Mouse (Mus musculus) forebrain, embryonic 15.5 days (tissue): ENCODE measurements around the gene Ankrd28. TPM values are rescaled to one million over a fixed set of nuclear protein-coding genes. Genes with fewer than 3 reads are reported as not detected.

Experiments used
- ATAC-seq: fragments of 200-750 bp; cut with Nextera tagmentation; replicated peaks from 2 replicates; pipeline ENCODE4 v1.8.0; 2017; ENCODE audit warnings: mild to moderate bottlenecking, moderate TSS enrichment, moderate library complexity
- H3K27ac ChIP-seq: fragments of 300-500 bp; sonication (generic); replicated peaks from 2 replicates; pipeline ENCODE4 v1.5.1; 2015; ENCODE audit warnings: mild to moderate bottlenecking, inconsistent platforms
- H3K27me3 ChIP-seq: fragments of 300-500 bp; sonication (generic); 2 replicates; pipeline ENCODE4 v1.6.1; 2015; ENCODE audit warnings: inconsistent platforms
- H3K36me3 ChIP-seq: fragments of 300-500 bp; sonication (generic); 2 replicates; pipeline ENCODE4 v1.6.1; 2015; ENCODE audit warnings: mild to moderate bottlenecking, inconsistent platforms
- H3K4me1 ChIP-seq: fragments of 300-500 bp; sonication (generic); 2 replicates; pipeline ENCODE4 v1.6.1; 2015; ENCODE audit warnings: inconsistent platforms
- H3K4me2 ChIP-seq: fragments of 300-500 bp; sonication (generic); replicated peaks from 2 replicates; pipeline ENCODE4 v1.6.1; 2015; ENCODE audit warnings: mild to moderate bottlenecking, inconsistent platforms
- H3K4me3 ChIP-seq: fragments of 300-500 bp; sonication (generic); 2 replicates; pipeline ENCODE4 v1.5.1; 2015; ENCODE audit warnings: mild to moderate bottlenecking, inconsistent platforms
- H3K9ac ChIP-seq: fragments of 300-500 bp; sonication (generic); replicated peaks from 2 replicates; pipeline ENCODE4 v1.6.1; 2015; ENCODE audit warnings: mild to moderate bottlenecking, inconsistent platforms
- H3K9me3 ChIP-seq: fragments of 300-500 bp; sonication (generic); 2 replicates; pipeline ENCODE4 v1.6.1; 2016; ENCODE audit warnings: inconsistent platforms
- WGBS: fragments of 180-500 bp; shearing (Covaris S2); methylation state at CpG from one replicate; pipeline ENCODE4 v1.1.7; 2015; ENCODE audit warnings: mixed read lengths; 5-methylcytosine and 5-hydroxymethylcytosine counted together
- polyA plus RNA-seq: library from polyadenylated mRNA; unstranded; fragments of >200 nt; fragmentation: Nextera tagmentation; extraction: Ambion mirVana; gene quantifications from 2 replicates; pipeline ENCODE4 v1.2.1, GENCODE M21; 2015

Gene Ankrd28
- polyA plus RNA-seq, 1 experiment from 2014 or later = 11.6 TPM

GRCm38 (mm10) chr14:31748239-31748873 is 82.1 kb downstream of the Ankrd28 start:
- peaks cover 21% of the 10 kb centered on the region for H3K36me3 ChIP-seq
- ATAC-seq = no peak
- H3K27ac ChIP-seq = no peak overlapping the region
- H3K4me1 ChIP-seq = no peaks in the 10 kb centered on the region
- H3K9me3 ChIP-seq = no peaks in the 10 kb centered on the region
- no peaks in the 10 kb centered on the region for H3K27me3 ChIP-seq
- no peak overlapping the region for H3K9ac ChIP-seq
- WGBS = 40% methylated on average over 6 of the region's 6 CpGs
- H3K4me3 ChIP-seq = no peak overlapping the region
- no peak overlapping the region for H3K4me2 ChIP-seq

DNA sequence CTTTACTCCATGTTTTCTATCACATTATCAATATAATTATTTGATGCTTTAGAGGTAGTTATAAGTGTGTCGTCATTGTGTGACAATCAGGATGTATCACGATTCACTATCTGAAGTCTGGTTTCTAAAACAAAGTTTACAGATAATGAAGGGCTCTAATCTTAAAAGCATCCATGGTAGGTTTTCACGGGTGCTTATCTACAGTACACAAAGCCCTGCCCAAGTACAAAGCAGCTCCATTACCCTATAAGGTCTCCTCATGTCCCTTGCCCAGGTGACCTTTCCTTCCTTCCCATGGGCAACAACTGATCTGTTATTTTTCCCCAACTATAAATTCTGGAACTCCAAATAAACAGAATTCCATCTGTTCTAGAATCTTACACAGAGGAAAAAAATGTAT is 87.9 kb downstream of the Ankrd28 start:
- no peaks in the 10 kb centered on the region for H3K4me1 ChIP-seq
- H3K4me2 ChIP-seq = no peak overlapping the region
- H3K27me3 ChIP-seq = no peaks in the 10 kb centered on the region
- no peak overlapping the region for H3K9ac ChIP-seq
- H3K36me3 ChIP-seq = peaks cover 42% of the 10 kb centered on the region
- no peak overlapping the region for H3K27ac ChIP-seq
- H3K4me3 ChIP-seq = no peak overlapping the region
- WGBS = 93% methylated on average over 3 of the region's 3 CpGs
- no peaks in the 10 kb centered on the region for H3K9me3 ChIP-seq
- ATAC-seq = no peak

- no peak overlapping the region for H3K4me3 ChIP-seq
- no peak overlapping the region for H3K9ac ChIP-seq
- no peak overlapping the region for H3K27ac ChIP-seq
- H3K9me3 ChIP-seq = no peaks in the 10 kb centered on the region
- H3K27me3 ChIP-seq = no peaks in the 10 kb centered on the region
- H3K4me2 ChIP-seq = no peak overlapping the region
- 82% methylated on average over 2 of the region's 2 CpGs for WGBS
- no peak for ATAC-seq
- H3K36me3 ChIP-seq = peaks cover 18% of the 10 kb centered on the region; the same call in 1 of the 2 replicates
- H3K4me1 ChIP-seq = no peaks in the 10 kb centered on the region
Measured at GRCm38 (mm10) chr14:31734811-31735210, 95.6 kb downstream of the Ankrd28 start.

DNA sequence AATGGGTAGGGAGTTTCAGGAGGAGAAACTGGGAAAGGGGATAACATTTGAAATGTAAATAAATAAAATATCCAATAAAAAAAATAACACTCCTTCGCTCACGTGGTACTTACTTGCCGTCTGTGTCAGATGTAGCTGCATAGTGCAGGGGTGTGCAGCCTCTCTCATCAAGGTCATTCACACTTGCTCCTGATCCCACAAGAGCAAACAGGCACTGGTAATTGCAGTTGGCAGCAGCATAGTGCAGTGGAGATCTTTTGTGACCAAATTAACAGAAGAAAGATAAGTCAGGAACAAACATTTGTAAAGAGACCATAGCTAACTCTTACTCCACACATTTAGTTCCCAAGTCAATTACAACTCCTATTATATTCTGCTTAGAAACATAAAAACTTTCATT is 102.9 kb downstream of the Ankrd28 start:
- H3K9ac ChIP-seq = no peak overlapping the region
- H3K4me1 ChIP-seq = no peaks in the 10 kb centered on the region
- ATAC-seq = no peak
- WGBS = 94% methylated on average over 3 of the region's 3 CpGs
- H3K4me3 ChIP-seq = no peak overlapping the region
- no peak overlapping the region for H3K27ac ChIP-seq
- no peaks in the 10 kb centered on the region for H3K27me3 ChIP-seq
- peaks cover 40% of the 10 kb centered on the region for H3K36me3 ChIP-seq
- H3K9me3 ChIP-seq = no peaks in the 10 kb centered on the region
- H3K4me2 ChIP-seq = no peak overlapping the region

- H3K9ac ChIP-seq = no peak overlapping the region
- H3K4me3 ChIP-seq = no peak overlapping the region
- H3K27me3 ChIP-seq = no peaks in the 10 kb centered on the region
- no peak overlapping the region for H3K27ac ChIP-seq
- no peaks in the 10 kb centered on the region for H3K4me1 ChIP-seq
- no peaks in the 10 kb centered on the region for H3K9me3 ChIP-seq
- 53% methylated on average over 1 of the region's 1 CpGs for WGBS
- no peak for ATAC-seq
- H3K36me3 ChIP-seq = peaks cover 53% of the 10 kb centered on the region
- no peak overlapping the region for H3K4me2 ChIP-seq
Measured at GRCm38 (mm10) chr14:31722746-31723145, 107.7 kb downstream of the Ankrd28 start.

- ATAC-seq = no peak
- H3K9me3 ChIP-seq = no peaks in the 10 kb centered on the region
- 71% methylated on average over 3 of the region's 3 CpGs for WGBS
- no peak overlapping the region for H3K27ac ChIP-seq
- no peak overlapping the region for H3K4me2 ChIP-seq
- no peaks in the 10 kb centered on the region for H3K4me1 ChIP-seq
- no peaks in the 10 kb centered on the region for H3K27me3 ChIP-seq
- H3K36me3 ChIP-seq = peaks cover 48% of the 10 kb centered on the region
- H3K4me3 ChIP-seq = no peak overlapping the region
- no peak overlapping the region for H3K9ac ChIP-seq
Measured at GRCm38 (mm10) chr14:31721256-31721655, 109.2 kb downstream of the Ankrd28 start.

DNA sequence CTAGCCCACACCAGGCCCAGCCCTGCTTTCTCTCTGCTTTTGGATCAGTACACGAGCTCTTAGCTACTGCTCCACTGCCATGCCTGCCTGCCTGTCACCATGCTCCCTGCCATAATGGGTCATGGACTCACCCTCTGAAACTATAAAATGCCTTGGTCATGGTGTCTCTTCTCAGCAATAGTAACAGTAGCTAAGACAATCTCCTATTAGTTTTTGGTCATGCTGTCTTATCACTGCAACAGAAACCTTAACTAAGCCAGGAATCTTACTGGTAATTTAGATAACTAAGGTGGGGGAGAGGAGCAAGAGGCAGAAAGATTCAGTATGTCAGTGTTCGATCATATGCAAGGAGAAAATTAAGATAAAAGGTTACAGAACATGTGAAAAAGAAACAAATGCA is 112.1 kb downstream of the Ankrd28 start:
- Histone ChIP-seq H3K4me3 (no peak overlapping the region), H3K36me3 (peaks cover 49% of the 10 kb centered on the region), H3K9ac (no peak overlapping the region), H3K27ac (no peak overlapping the region), H3K4me2 (no peak overlapping the region), H3K4me1 (no peaks in the 10 kb centered on the region), H3K27me3 (no peaks in the 10 kb centered on the region), H3K9me3 (no peaks in the 10 kb centered on the region)
- 94% methylated on average over 2 of the region's 2 CpGs for WGBS
- no peak for ATAC-seq

- 96% methylated on average over 5 of the region's 5 CpGs for WGBS
- no peak overlapping the region for H3K9ac ChIP-seq
- H3K4me3 ChIP-seq = no peak overlapping the region
- no peaks in the 10 kb centered on the region for H3K9me3 ChIP-seq
- no peaks in the 10 kb centered on the region for H3K4me1 ChIP-seq
- H3K4me2 ChIP-seq = no peak overlapping the region
- no peak overlapping the region for H3K27ac ChIP-seq
- H3K36me3 ChIP-seq = peaks cover 51% of the 10 kb centered on the region
- no peak for ATAC-seq
- H3K27me3 ChIP-seq = no peaks in the 10 kb centered on the region
Measured at GRCm38 (mm10) chr14:31717360-31717759, 113.1 kb downstream of the Ankrd28 start.

- Histone ChIP-seq H3K27ac (no peak overlapping the region), H3K27me3 (no peaks in the 10 kb centered on the region), H3K36me3 (peaks cover 54% of the 10 kb centered on the region), H3K9me3 (no peaks in the 10 kb centered on the region), H3K4me2 (no peak overlapping the region), H3K9ac (no peak overlapping the region), H3K4me1 (no peaks in the 10 kb centered on the region), H3K4me3 (no peak overlapping the region)
- no peak for ATAC-seq
Measured at GRCm38 (mm10) chr14:31715669-31716068, 114.8 kb downstream of the Ankrd28 start.

DNA sequence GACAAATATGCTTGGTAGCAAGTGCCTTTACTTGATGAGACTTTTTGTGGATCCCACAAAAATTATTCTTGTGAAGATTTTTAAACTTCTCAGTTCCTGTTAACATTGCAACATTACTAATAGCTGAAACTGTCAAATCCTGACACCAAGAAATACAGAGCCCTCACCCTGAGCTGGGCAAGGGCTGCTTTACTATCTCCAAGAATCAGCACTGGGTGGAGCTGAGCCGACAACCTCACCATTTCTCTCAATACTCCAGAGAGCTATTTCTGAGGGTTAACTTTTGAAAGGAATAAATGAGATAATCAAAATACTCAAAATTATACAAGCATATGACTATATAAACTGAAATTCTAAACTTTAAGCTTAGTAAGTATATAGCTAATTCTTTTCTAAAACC is 121.1 kb downstream of the Ankrd28 start:
- Histone ChIP-seq H3K9me3 (no peaks in the 10 kb centered on the region), H3K27ac (no peak overlapping the region), H3K36me3 (peaks cover 39% of the 10 kb centered on the region), H3K4me2 (no peak overlapping the region), H3K4me3 (no peak overlapping the region), H3K27me3 (no peaks in the 10 kb centered on the region), H3K9ac (no peak overlapping the region), H3K4me1 (no peaks in the 10 kb centered on the region)
- no peak for ATAC-seq
- WGBS = 87% methylated on average over 1 of the region's 1 CpGs

DNA sequence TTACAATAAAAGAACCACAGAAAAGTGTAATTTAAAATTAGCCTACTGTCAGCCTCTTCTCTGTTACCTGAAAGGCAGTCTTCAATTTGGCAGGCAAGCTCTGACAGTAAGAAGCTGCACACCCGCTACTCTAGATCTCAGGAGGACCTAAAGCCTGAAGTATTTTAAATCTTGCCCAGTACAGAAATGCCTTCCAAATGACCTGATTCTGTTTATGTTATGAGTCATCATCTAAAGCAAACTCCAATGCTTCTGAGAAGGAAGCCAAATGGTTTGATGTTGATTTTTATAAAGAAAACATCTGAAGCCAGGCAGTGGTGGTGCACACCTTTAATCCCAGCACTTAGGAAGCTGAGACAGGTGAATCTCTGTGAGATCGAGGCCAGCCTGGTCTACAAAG is 130.1 kb downstream of the Ankrd28 start:
- H3K9me3 ChIP-seq = no peaks in the 10 kb centered on the region
- H3K27ac ChIP-seq = no peak overlapping the region
- WGBS = 92% methylated on average over 2 of the region's 2 CpGs
- ATAC-seq = no peak
- H3K36me3 ChIP-seq = peaks cover 46% of the 10 kb centered on the region
- no peak overlapping the region for H3K4me3 ChIP-seq
- no peaks in the 10 kb centered on the region for H3K27me3 ChIP-seq
- no peak overlapping the region for H3K4me2 ChIP-seq
- no peak overlapping the region for H3K9ac ChIP-seq
- no peaks in the 10 kb centered on the region for H3K4me1 ChIP-seq

DNA sequence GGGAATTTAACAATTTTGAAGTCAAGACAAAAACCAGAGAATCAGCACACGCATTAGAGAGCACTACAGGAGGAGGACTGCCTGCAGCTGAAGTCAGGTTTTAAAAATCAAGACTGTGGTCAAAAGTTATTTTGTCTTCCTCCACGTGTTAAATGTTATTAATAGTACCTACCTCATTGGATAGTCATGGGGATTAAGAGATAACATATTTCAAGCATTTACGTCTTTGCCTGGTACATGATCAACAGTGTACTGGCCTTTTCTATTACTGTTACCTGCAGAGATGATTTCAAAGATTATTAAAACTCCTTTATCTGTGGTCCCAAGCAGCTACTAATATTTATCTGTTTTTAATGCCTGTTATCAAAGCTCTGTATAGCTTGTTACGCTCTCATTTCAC is 132.7 kb downstream of the Ankrd28 start:
- H3K9ac ChIP-seq = no peak overlapping the region
- H3K27me3 ChIP-seq = no peaks in the 10 kb centered on the region
- H3K27ac ChIP-seq = no peak overlapping the region
- H3K9me3 ChIP-seq = no peaks in the 10 kb centered on the region
- 91% methylated on average over 4 of the region's 4 CpGs for WGBS
- H3K4me1 ChIP-seq = no peaks in the 10 kb centered on the region
- no peak for ATAC-seq
- H3K4me2 ChIP-seq = no peak overlapping the region
- no peak overlapping the region for H3K4me3 ChIP-seq
- peaks cover 22% of the 10 kb centered on the region for H3K36me3 ChIP-seq

GRCm38 (mm10) chr14:31697346-31697745 is 133.1 kb downstream of the Ankrd28 start:
- Histone ChIP-seq H3K4me1 (no peaks in the 10 kb centered on the region), H3K27me3 (no peaks in the 10 kb centered on the region), H3K4me2 (no peak overlapping the region), H3K36me3 (peaks cover 18% of the 10 kb centered on the region), H3K27ac (no peak overlapping the region), H3K4me3 (no peak overlapping the region), H3K9ac (no peak overlapping the region), H3K9me3 (no peaks in the 10 kb centered on the region)
- ATAC-seq = no peak
- 96% methylated on average over 3 of the region's 3 CpGs for WGBS
